Mouse (Mus musculus): ENCODE results near the gene Zbtb6. TPM values are rescaled to one million over a fixed set of nuclear protein-coding genes. Genes with fewer than 3 reads are reported as not detected.

The Zbtb6 gene
- polyA plus RNA-seq, 1 experiment from 2014 or later, result 8.1 TPM

Other genes with a start within 250 kb of the Zbtb6 start
- not detected in 2 replicates for gene Olfr366, start 231.6 kb downstream of the Zbtb6 start, polyA plus RNA-seq (2015; fragmentation: Nextera tagmentation; extraction: Ambion mirVana)
- gene Olfr368, start 116.7 kb downstream of the Zbtb6 start, polyA plus RNA-seq (2015; fragmentation: Nextera tagmentation; extraction: Ambion mirVana), result not detected in 2 replicates
- gene Pdcl, start 83.8 kb downstream of the Zbtb6 start, polyA plus RNA-seq (2015; fragmentation: Nextera tagmentation; extraction: Ambion mirVana), result 48.3 and 50.2 TPM in 2 replicates
- gene Rc3h2, start 20.3 kb downstream of the Zbtb6 start, polyA plus RNA-seq (2015; fragmentation: Nextera tagmentation; extraction: Ambion mirVana), result 19.1 and 20.7 TPM in 2 replicates
- 8.0 and 9.9 TPM in 2 replicates for gene Zbtb26, start within 50 bp of the Zbtb6 start, polyA plus RNA-seq (2015; fragmentation: Nextera tagmentation; extraction: Ambion mirVana)
- gene Rabgap1, start 108 bp upstream of the Zbtb6 start, polyA plus RNA-seq (2015; fragmentation: Nextera tagmentation; extraction: Ambion mirVana), result 60.5 and 61.3 TPM in 2 replicates
- 1.5 and 1.8 TPM in 2 replicates for gene Gpr21, start 73.2 kb upstream of the Zbtb6 start, polyA plus RNA-seq (2015; fragmentation: Nextera tagmentation; extraction: Ambion mirVana)